Mouse (Mus musculus) G1E (cell line): Measurements from ENCODE around the gene Usp18. TPM values are rescaled to one million over a fixed set of nuclear protein-coding genes. Genes with fewer than 3 reads are reported as not detected.

Source experiments
- ATAC-seq: 2 replicates; pipeline ENCODE4 v1.8.0; 2016; ENCODE audit warnings: mild to moderate bottlenecking; ENCODE audit not compliant: insufficient number of reproducible peaks, poor library complexity, low FRiP score, severe bottlenecking; ENCODE audit errors: extremely low read depth
- DNase-seq: peaks from one replicate; pipeline ENCODE4 v3.0.0; 2012; ENCODE audit warnings: low spot score
- H3K27me3 ChIP-seq: 2 replicates; pipeline ENCODE4 v1.6.1; 2012; ENCODE audit warnings: mild to moderate bottlenecking, low read length, inconsistent platforms; ENCODE audit not compliant: insufficient read depth
- H3K36me3 ChIP-seq: replicated peaks from 2 replicates; pipeline ENCODE3; 2012; ENCODE audit warnings: mild to moderate bottlenecking, inconsistent platforms
- H3K4me1 ChIP-seq: 2 replicates; pipeline ENCODE4 v1.6.1; 2012; ENCODE audit warnings: low read depth, low read length, inconsistent platforms, mixed read lengths; ENCODE audit not compliant: insufficient read depth
- H3K4me3 ChIP-seq: 2 replicates; pipeline ENCODE4 v1.5.1; 2012; ENCODE audit warnings: low read depth, mild to moderate bottlenecking, inconsistent platforms, low read length, moderate library complexity, mixed read lengths
- H3K9me3 ChIP-seq: replicated peaks from 2 replicates; pipeline ENCODE4 v1.6.1; 2012; ENCODE audit warnings: inconsistent platforms
- CTCF ChIP-seq: IDR thresholded peaks from 2 replicates; pipeline ENCODE4 v1.5.1; 2012; ENCODE audit warnings: low read depth, low read length, inconsistent platforms, mixed read lengths
- GATA1 ChIP-seq: IDR thresholded peaks from 2 replicates; pipeline ENCODE4 v1.6.1; 2012; ENCODE audit warnings: borderline replicate concordance, low read length, inconsistent platforms, mixed read lengths
- GATA2 ChIP-seq: IDR thresholded peaks from 2 replicates; pipeline ENCODE4 v1.6.1; 2012; ENCODE audit warnings: low read depth, low read length, inconsistent platforms, borderline replicate concordance
- POLR2AphosphoS5 ChIP-seq: IDR thresholded peaks from 2 replicates; pipeline ENCODE4 v1.6.1; 2012; ENCODE audit warnings: low read depth, low read length, inconsistent platforms; ENCODE audit not compliant: insufficient replicate concordance
- TAL1 ChIP-seq: conservative IDR thresholded peaks from 2 replicates; pipeline ENCODE4 v1.6.1; 2012; ENCODE audit warnings: low read depth, low read length, inconsistent platforms, mixed read lengths
- polyA plus RNA-seq: library from polyadenylated mRNA; stranded (reverse); fragments of >175 nt; gene quantifications from 2 replicates; pipeline ENCODE4 v1.2.3, GENCODE M21; 2012
- total RNA-seq, 2 experiments: library from RNA; stranded (forward) in 1 of 2; stranded (reverse) in 1 of 2; fragments of 200-1000 nt in 1 of 2; fragments of >200 nt in 1 of 2; fragmentation: Nextera tagmentation in 1 of 2; gene quantifications; 2 replicates each; pipeline ENCODE4 v1.2.3; 2014 to 2017

Gene Usp18
- total RNA-seq (2014; fragmentation: Nextera tagmentation), result 2.3 and 5.8 TPM in 2 replicates
- 13.8 and 18.2 TPM in 2 replicates for total RNA-seq (2017)
- polyA plus RNA-seq, result 0.21 and 0.41 TPM in 2 replicates

DNA sequence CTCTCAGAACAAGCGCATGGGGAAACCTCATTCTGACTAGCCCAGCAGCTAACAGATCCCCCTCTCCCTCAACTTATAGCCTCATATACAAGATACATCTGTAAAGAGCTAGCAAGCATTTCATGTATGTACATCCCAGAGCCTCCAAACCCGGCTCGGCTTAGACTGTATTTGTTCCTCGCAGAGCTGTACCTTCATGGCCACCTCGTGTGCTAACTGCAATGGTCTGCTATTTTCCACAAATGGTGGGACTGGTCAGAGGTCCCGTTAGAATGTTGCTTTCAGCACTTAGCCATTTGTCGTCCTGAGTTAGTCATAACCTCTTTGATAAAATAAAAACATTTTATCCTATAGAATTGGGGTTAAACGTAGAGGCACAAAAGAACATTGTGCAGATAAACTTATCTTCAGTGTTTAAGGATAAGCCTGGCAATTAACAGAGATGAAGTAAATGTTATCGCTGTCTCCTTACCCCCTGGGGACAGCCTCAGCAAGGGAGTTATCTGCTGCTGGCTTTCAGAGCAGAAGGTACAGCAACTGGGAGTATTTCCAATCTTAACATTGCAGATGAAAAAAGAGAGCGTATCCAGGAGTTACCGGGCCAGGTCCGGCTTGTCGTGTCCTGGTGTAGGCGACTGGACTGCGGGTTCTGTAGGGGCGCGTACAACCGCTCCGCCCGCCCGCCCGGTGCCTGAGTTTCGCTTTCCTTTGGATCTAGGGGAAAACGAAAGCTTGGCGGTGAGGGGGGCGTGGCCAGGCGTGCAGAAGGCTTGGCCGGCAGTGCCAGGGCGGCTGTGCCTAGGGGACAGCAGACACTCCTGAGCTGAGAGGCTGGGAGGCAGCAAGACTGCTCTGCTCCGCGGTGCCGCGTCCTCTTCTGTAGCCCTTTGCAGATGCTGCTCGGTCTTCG is at the start of gene Usp18:
TSS of gene Usp18 (plus strand) at position 780 of the 910 bp plus-strand sequence.
- H3K4me3 ChIP-seq, result peak within 1 kb of the TSS; percentile 78
- H3K9me3 ChIP-seq, result no peaks in the 10 kb centered on the region
- H3K36me3 ChIP-seq, result no peaks in the 10 kb centered on the region
- TF ChIP-seq TAL1 (peak; percentile 26), GATA2 (no peak)
- DNase-seq, result peak; percentile 77
- peak; percentile 86 for ATAC-seq
- peaks cover 51% of the 10 kb centered on the region for H3K4me1 ChIP-seq
- H3K27me3 ChIP-seq, result peaks cover 3% of the 10 kb centered on the region; the same call in 1 of the 2 replicates

DNA sequence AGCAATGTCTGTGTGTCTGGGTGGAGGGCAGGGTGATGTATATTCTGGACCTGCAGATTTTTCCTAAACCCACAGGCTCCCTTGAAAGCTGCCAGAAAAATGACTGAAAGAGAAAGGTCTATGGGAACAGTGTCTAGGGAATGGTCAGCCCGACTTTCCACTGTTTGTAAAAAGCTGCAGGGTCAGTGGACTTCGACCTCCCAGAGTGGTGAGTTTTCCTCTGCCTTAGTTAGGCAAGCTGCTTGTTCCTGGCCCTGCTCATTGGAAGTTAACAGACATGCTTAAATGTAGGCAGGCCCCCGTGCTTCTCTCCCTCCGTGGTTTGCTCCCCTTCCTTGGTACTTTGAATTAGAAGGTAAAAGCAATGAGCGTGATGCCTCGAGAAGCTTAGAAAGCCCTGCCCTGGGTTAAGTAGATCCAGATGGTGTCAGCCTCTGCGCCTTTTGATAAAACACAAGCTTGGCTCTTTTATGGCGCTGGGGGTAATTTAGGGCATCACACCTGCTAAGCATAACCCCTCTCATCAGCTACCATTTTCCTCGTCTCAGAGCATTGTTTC is 47.8 kb upstream of the Usp18 start:
- no peak for ATAC-seq
- no peaks in the 10 kb centered on the region for H3K27me3 ChIP-seq
- TF ChIP-seq POLR2AphosphoS5, result no peak
- no peak for TF ChIP-seq GATA2
- TF ChIP-seq TAL1, result no peak
- no peak for TF ChIP-seq GATA1
- no peak for TF ChIP-seq CTCF
- no peaks in the 10 kb centered on the region for H3K4me1 ChIP-seq
- no peak overlapping the region for H3K4me3 ChIP-seq
- peaks cover 55% of the 10 kb centered on the region for H3K36me3 ChIP-seq
- H3K9me3 ChIP-seq, result no peaks in the 10 kb centered on the region
- no peak for DNase-seq

GRCm38 (mm10) chr6:121200458-121200857 is 45.2 kb upstream of the Usp18 start:
- DNase-seq (no peak), ATAC-seq (no peak)
- Histone ChIP-seq H3K4me3 (no peak overlapping the region), H3K36me3 (peaks cover 39% of the 10 kb centered on the region), H3K9me3 (no peaks in the 10 kb centered on the region), H3K4me1 (no peaks in the 10 kb centered on the region), H3K27me3 (no peaks in the 10 kb centered on the region)
- no peak for TF ChIP-seq CTCF
- no peak for TF ChIP-seq GATA1
- no peak for TF ChIP-seq TAL1
- no peak for TF ChIP-seq GATA2
- no peak for TF ChIP-seq POLR2AphosphoS5

- Histone ChIP-seq H3K27me3 (no peaks in the 10 kb centered on the region), H3K4me3 (no peak overlapping the region), H3K9me3 (no peaks in the 10 kb centered on the region), H3K4me1 (no peaks in the 10 kb centered on the region), H3K36me3 (peaks cover 24% of the 10 kb centered on the region)
- TF ChIP-seq CTCF (no peak), POLR2AphosphoS5 (no peak), TAL1 (no peak), GATA2 (no peak)
- DNase-seq, result no peak
- no peak for ATAC-seq
These were observed 43.7 kb upstream of the Usp18 start for GRCm38 (mm10) chr6:121202026-121202425.

GRCm38 (mm10) chr6:121206481-121206880 is 39.2 kb upstream of the Usp18 start:
- DNase-seq, result no peak
- H3K4me1 ChIP-seq, result peaks cover under 1% of the 10 kb centered on the region; the same call in 1 of the 2 replicates
- peaks cover 4% of the 10 kb centered on the region for H3K9me3 ChIP-seq
- H3K36me3 ChIP-seq, result peaks cover 12% of the 10 kb centered on the region
- TF ChIP-seq TAL1 (no peak), POLR2AphosphoS5 (no peak), GATA2 (no peak), GATA1 (no peak), CTCF (no peak)
- H3K4me3 ChIP-seq, result no peak overlapping the region
- ATAC-seq, result no peak
- peaks cover 13% of the 10 kb centered on the region; the same call in 1 of the 2 replicates for H3K27me3 ChIP-seq

DNA sequence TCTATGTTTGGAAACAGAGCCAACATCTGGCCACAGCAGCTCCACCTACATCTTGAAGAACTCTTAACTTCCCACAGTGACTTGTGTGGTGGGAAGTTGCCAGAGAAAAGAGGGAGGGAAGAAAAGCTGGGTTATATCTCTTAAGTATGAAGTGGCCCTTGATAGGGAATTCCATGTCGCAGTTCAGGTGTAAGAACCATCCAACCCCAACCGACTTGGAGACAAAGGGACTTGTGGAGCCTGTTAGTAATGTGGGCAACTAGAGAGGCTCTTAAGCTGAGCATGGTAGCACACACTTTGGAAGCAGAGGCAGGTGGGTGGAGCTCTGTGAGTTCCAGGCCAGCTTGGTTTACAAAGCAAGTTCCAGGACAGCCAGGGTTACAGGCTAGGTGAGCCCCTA is 36.1 kb upstream of the Usp18 start:
- DNase-seq, result no peak
- ATAC-seq, result no peak

More for the DNA sequence above, 36.1 kb upstream of the Usp18 start:
- H3K4me3 ChIP-seq, result no peak overlapping the region
- H3K36me3 ChIP-seq, result no peaks in the 10 kb centered on the region
- TF ChIP-seq POLR2AphosphoS5, result no peak
- TF ChIP-seq CTCF, result no peak
- TF ChIP-seq GATA1, result no peak
- TF ChIP-seq GATA2, result no peak
- TF ChIP-seq TAL1, result no peak
- peaks cover 6% of the 10 kb centered on the region for H3K4me1 ChIP-seq
- peaks cover 4% of the 10 kb centered on the region for H3K9me3 ChIP-seq
- H3K27me3 ChIP-seq, result peaks cover 20% of the 10 kb centered on the region
